Mouse (Mus musculus) left cerebral cortex, adult 9 months (tissue): ENCODE results near the gene Surf6.
A peak's percentile ranks its signal among the peaks of the same experiment; 100 is the strongest.

Source experiments
- DNase-seq, 2 experiments: peaks; one replicate each; pipeline ENCODE4 v3.0.0; 2022; ENCODE audit warnings: low spot score in 2 of 2

Gene Surf6

GRCm38 (mm10) chr2:26902467-26903220 lies at the start of gene Surf6:
Gene Surf6, minus strand, starts transcription at chr2:26902879.
- DNase-seq: peak; percentile 94 to 97

DNA sequence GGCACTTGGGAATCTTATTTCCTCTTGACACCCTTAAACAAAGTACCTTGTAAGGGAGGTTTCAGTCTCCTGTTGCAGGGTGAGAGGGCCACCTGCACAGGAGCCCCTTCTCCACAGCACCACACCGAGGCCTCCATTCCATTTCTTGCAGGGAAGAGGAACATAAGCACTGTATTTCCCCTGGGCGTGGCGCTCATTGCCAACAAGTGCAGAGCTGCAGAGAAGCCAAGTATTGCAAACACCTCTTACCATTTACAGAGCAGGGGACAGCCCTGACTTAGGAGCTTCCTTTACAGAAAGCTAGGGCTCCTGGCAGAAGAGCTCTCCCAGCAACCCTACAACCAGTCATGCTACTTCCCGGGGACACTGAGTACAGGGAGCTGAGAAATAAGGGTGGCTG lies 49.5 kb upstream of the Surf6 start:
- DNase-seq: no peak

DNA sequence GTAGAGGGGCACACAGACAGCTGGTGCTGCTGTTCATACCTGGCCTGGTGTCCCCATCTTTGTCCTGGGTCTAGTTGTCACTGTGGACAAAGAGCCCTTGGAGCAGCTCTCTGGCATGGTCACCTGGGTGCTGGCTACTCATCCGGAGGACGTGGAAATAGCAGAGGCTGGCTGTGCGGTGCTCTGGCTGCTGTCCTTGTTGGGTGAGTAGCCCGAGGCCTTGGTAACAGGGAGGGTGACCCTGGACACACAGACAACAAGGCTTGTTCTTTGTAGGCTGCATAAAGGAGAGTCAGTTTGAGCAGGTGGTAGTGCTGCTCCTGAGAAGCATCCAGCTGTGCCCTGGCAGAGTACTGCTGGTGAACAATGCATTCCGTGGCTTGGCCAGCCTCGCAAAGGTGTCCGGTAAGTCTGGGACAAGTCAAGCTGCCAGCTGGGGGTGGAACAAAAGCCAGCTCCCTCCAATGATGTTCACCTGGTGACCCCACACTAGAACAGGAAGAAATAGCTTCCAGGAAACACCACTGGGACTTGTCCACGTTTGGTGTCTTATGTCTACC lies 48.7 kb upstream of the Surf6 start:
- no peak for DNase-seq

DNA sequence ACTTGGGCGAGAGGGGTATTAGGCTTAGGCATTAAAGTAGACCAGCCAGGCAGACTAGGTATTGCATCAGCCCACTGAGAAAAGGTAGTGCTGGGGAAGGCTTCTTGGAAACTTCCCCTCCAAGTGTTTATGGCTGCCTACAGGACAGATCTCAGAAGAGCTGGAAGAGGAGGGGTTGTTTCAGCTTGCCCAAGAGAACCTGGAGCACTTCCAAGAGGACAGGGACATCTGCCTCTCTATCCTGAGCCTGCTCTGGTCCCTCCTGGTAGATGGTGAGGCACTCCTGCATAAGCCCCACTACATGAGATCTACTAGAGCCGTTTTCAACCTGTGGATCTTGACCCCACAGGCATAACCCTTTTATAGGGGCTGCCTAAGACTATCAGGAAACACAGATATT lies 47.7 kb upstream of the Surf6 start:
- no peak for DNase-seq

GRCm38 (mm10) chr2:26943253-26943652 lies 40.6 kb upstream of the Surf6 start:
- no peak for DNase-seq

DNA sequence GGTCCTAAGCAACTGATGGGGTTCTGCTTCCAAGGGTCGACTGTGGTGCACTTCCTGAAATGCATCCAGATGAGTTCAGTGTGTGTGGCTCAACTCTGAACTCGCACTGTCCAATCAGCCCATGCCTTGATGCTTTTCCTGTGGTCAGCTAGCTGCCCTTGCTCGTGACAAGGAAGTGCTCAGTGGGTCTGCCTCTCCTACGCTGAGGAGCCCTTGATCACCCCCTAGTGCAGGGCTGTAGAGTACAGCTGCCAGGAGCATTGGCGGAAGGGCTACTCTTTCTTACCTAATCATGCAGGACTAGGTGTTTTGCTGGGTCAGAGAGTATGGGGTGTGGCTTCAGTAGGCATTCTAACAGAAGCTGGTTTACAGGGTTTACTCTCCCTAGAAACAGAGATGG lies 38.9 kb upstream of the Surf6 start:
- no peak for DNase-seq

GRCm38 (mm10) chr2:26936425-26936824 lies 33.7 kb upstream of the Surf6 start:
- no peak for DNase-seq

- no peak for DNase-seq
Measured at GRCm38 (mm10) chr2:26935286-26935685, 32.6 kb upstream of the Surf6 start.

DNA sequence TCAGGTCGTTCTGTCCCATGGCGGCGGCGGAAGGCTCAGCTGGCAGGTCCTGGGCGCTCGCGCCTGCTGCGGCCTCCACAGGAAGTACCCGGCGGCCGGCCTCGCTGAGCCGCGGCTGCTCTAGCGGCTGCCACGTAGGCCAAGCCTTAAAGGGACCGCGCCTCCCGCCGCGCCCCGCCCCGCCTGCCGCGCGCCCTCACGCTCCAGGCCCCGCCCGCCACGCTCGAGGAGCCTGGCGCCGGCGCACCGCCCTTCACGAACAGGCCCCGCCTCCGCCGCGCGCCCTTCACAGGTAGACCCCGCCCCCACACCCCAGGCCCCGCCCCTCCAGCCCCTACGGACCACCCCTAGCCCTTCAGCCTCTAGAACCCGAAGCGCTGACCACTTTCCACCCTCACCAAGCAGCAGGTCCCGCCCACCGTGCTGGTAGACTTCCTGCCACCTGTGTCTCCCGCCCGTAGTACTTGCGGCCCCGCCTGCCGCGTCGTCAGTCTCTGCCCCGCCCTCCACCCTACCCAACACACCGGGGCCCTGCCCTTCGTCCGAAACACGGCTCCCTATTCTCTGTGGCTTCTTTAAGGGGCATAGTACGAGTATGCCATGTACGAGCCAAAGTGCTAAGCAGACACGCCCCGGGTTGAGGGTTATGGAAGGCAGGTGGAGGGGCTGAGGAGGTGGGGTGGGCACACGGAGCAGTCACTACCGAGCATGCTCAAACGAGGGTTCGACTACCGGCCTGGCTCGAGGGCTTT lies 30.8 kb upstream of the Surf6 start, which contains the start of the genes Surf4 and Stkld1:
Surf4 (minus strand) TSS at position 625 of the 752 bp plus-strand sequence.
Stkld1 (plus strand) TSS at position 744 of the 752 bp plus-strand sequence.
- peak; percentile 76 to 91 for DNase-seq

DNA sequence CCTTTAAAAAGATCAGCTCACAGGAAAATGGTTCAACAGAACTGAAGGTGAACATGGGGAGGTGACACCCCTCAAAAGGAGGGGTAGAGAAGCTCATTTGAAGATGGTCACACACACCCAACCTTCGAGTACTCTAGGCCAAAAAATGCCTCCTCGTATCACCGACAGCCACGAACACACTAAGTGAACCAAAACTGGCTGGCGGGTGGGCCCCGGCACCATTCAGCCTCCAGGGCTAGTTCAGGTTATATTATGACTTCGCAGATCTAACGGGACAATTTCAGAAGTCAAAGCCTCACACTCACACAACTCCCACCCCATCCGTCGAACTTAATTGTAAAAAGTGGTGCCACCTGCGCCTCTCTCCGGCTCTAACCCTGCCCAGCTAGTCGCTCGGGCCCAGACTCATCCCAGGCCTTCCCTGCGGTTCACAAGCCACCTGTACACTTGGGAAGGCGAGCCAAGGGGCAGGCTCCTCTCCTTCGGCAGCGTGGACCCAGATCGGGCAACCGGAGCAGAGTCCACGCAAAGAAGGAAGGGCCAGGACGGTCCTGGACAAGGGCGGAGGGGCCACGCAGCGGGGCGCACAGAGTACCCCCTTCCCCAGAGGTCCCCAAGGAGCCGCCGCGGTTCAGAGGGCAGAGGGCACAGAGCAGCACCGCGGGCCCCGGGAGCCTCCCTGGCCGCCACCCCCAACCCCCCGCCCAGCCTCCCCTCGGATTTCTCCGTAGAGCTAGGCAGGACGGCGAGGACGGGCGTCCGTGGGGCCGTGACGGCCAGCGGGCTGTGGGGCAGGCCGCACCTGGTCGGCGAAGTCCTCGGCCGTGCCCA lies 30.0 kb upstream of the Surf6 start:
- no peak for DNase-seq

DNA sequence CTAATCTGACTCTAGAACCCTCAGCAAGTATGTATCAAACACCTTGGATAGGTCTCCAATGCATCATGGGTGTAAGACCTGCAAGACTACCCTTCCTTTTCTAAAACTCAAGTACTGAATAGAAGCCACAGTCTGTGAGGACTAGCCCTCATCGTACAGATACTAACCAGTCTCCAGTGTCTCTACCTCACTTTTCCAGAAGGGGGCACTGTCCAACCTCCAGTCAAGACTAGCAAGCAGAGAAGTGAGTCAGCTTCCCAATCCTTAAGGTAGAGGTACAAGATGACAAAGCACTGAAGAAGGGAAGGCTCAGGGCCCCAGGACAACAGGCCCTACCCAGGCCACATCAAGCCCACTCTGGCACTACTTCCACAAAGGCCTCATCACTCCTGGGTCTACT lies 27.7 kb upstream of the Surf6 start:
- peak in 1 of 2 experiments; percentile 85 for DNase-seq

DNA sequence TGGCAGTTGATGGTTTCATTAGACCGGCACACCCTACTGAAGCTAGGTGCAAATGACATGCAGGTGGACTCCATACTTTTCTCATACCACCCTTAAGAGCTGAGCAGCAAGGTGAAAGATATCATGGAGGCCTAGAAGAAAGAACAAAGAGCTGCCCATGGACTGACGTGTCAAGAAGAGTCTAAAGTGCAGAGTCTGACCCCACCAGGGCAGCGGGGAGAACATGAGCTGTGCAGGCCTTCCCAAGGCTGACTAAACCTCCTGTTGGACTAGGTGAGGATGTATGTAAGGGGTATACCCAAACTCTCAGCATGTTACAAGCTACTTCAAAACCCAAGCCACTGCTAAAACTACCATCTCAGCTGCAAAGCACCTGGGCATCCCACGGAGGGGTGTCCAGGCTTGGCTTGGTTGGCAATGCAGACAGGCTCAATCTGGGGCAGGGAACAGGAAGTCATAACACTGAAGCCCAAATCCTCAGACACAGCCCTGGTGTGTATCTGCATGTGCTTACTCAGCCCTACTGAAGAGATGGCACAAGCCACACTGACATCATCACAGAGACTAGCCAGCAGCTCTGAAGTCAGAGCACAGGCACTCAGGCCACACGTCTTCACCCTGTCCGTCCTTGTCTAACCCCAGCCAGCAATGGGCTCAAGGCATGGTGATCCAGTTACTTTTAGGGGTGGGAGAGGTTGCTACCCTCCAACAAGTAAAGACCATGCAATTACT lies 25.2 kb upstream of the Surf6 start:
- no peak for DNase-seq

DNA sequence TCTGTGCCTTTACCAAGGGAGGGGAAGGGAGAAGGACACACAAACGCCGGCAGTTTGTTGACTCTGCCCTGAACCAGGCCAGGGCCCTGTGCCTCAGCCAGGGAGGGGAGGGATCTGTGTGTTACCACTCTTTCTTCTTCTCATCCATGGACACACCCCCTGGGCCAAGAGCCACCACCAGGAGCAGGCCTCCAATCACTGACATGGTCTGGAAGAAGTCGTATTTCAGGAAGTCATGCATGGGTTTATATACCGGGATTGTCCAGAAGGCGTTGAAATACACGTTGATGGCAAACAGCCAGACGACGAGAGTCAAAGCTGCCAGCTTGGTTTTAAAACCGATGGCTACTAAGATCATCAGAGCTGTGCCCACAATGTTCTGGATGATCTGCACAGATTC lies 19.1 kb upstream of the Surf6 start:
- no peak for DNase-seq

GRCm38 (mm10) chr2:26920190-26920855 lies 17.6 kb upstream of the Surf6 start:
- DNase-seq: no peak

DNA sequence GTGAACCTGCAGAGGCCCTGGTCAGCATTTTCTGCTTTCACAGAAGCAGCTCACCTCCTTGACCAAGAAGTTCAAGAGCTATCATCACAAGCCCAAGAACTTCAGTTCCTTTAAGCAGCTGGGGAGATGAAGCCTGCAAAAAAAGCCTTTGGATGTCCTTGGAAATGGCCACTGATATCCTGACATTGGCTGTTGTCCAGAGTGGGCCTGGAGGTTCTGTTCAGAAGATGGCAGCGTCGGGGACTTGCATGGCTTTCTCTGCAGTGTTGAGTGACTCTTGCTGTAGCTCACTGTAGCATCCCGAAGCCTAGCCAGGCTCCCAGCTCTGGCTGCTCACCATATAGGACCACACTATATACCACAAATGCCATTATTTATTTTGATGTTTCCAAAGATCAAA lies 17.0 kb upstream of the Surf6 start:
- no peak for DNase-seq

DNA sequence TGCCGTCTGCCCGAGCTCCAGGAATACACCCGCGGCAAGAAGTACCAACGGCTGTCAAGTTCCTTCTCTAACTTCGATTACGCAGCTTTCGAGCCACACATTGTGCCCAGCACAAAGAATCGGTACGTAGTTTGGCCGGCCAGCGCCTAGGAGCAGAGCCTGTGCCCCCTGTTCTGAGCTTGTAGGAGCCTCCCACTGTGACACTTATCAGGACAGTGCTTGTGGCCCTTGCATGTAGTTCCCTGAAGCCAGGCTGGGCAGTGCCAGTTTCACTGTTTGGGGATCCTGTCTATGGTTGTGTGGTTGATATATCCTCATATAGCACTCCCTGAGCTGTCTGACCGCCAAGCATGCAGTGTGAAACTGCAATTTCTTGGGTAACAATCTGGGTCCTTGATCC lies 14.1 kb upstream of the Surf6 start:
- DNase-seq: no peak

DNA sequence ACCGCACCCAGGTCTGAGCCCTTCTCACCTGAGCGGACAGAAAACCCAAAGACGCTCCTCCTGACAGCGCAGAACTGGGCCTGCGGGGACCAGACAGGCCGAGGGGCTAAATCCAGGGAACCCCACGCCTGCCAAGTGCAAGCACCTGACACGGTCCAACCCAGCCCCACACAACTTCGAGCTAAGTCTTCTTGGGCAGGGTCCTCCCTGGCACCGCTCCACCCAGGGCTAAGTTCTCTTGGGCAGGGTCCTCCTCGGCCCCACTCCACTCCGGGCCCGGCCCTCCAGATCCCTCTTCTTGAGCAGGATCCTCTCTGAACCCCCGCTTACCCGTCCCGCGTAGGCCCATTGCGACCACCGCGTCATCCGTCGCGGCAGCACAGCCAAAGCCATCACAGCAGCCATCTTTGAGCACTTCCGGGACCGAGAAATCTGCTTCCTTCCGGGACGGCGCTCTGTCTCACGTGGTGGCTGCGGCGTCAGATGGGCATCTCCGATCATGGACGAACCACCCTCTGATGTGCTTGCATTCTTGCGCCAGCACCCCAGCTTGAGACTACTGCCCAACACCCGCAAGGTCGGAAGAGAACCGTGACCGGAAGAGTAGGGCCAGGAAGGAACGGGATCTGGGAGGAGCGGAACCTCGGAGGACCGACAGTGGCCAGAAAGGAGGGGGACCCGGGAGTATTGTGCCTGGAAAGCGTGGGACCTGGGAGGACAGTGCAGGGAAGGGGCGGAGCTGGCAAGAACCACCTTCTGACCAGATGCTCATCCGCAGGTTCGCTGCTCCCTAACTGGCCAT lies 13.4 kb upstream of the Surf6 start, which contains the start of the genes Surf2 and Surf1:
Surf2 (plus strand) TSS at position 441 of the 802 bp plus-strand sequence.
Surf1 (minus strand) TSS at position 604 of the 802 bp plus-strand sequence.
- peak; percentile 74 to 88 for DNase-seq

DNA sequence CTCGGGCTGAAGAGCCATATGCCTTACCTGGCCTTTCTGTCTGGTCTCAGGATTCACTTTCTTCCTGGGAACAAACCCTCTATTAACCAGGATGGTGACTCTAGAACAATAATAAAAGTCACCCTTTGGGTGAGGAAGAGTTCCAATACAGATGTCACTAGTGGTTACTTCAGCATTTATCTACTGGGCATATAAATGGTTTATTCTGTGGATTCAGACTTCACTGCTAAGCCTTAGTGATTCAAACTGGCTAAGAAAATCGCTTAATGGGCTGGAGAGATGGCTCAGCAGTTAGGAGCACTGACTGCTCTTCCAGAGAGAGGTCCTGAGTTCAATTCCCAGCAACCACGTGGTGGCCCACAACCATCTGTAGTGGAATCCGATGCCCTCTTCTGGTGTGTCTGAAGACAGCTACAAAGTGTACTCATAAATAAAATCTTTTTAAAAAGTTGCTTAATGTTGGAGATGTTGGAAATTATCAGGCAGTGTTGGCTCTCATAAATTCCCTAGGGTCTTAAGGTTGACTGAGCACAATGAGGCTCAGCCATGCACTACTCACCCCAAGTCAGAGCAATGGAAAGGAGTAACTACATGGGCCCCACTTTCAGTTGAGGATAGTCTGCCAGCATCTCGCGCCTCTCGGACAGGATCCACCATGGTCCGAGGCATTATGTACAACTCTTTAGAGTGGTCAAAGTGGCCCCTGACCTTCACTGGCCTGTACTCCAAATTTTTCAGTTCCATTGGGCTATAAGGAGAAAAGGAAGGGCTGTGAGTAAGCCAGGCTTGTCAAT lies 11.7 kb upstream of the Surf6 start:
- DNase-seq: no peak
